Mouse (Mus musculus) retina, adult 2 months (tissue): ENCODE results near the gene Pxk.

Experiments used
- DNase-seq: peaks from one replicate; pipeline ENCODE4 v3.0.0-alpha.2; 2012; ENCODE audit warnings: low read depth, low spot score

Gene Pxk

DNA sequence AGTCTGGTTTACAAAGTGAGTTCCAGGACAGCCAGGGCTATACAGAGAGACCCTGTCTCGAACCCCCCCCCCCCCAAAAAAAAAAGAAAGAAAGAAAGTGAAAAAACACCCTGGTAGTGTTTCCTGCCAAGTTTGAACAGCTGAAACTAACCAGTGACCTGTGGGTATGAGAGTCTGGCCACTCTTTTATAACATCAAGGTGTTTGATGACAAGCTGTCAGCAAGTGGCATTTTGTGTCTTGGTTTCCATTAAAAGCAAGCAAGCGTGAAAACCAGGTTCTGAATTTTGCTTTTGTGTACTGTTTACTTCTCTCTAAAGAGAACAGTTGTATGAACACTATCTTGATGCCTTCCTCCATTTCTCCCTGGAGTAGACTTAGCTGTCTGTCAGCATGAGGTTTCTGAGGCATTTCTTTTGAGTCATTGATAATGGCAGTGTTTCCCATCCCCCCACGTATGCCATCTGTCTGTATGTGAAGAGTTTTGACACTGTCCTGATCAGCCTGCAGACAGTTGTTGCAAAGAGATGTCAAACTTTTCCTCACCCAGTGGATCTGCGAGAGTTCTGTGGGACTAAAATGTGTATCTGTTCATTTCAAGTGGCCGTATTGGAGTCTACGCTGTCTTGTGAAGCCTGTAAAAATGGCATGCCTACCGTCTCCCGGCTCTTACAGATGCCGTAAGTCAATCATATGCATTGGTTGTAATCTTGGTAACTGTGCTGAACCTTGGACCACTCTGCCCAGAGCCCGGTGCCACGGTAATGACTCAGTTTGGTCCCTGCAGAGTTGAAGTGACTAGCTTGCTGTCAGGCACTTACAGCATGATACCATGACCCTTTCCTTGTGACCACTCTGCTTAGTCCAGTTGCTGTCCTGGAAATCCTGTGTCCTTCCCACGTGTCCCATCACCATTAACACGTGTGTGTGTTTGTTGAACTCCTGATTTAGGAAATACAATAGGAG is 47.9 kb downstream of the Pxk start:
- no peak for DNase-seq

- DNase-seq: no peak
These were observed 48.7 kb downstream of the Pxk start for GRCm38 (mm10) chr14:8146611-8147223.

- no peak for DNase-seq
These were observed 50.8 kb downstream of the Pxk start for GRCm38 (mm10) chr14:8148842-8149241.

DNA sequence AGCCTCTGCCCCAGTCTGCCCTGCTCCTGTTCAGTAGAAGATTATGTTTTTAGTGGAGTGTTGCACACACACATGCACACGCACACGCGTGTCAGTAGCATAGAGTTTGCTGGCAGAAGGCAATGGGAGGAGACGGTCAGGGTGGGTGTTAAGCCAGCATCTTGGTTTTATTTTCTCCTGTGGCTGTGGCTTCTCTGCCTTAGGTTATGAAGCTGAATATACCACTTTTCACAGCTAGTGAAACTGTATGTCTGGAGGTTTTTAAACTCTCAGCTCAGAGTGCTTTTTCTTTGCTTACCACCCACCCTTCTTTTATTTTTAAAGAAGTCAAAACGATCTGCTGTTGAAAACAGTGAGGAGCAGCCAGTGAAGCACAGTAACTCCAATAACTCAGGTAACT is 53.7 kb downstream of the Pxk start:
- DNase-seq: no peak

DNA sequence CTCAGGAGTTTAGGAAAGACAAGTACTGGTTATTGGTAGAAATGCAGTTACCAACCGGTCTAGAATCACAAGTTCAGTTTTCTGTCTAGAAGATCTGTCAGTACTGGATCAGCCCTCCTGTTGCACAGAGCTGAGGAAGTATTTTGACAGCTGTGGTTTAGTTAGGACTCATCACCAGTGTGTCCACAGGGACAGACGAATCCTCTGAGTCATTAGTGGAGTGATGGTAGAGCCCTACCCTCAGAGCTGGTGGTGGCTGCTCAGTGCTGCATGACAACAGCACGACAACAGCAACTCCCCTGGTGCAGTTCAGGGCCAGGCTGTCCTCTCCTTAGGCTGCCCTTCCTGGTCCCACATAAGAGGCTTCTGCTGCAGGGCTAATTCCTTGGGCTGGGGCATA is 56.1 kb downstream of the Pxk start:
- no peak for DNase-seq

GRCm38 (mm10) chr14:8156947-8157346 is 58.9 kb downstream of the Pxk start:
- DNase-seq: no peak

- no peak for DNase-seq
These were observed 60.7 kb downstream of the Pxk start for GRCm38 (mm10) chr14:8158721-8159120.

DNA sequence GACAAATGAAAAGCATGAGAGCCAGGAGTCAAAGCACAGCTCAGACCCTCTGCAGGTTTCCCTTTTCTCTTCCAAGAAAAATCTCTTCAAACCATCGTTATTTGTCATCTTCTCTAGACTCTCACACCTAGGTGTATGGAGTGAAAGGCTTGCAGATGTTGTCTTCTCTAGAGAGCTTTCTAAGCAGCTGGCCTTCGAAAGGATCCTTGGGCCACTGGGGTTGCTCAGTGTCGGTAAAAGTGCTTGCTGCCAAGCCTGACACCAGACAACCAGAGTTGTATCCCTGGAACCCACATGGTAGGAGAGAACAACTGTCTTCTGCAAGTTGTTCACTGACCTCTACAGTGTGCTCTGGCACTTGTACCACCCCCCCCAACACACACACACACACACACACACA is 61.1 kb downstream of the Pxk start:
- DNase-seq: no peak

- DNase-seq: no peak
These were observed 63.8 kb downstream of the Pxk start for GRCm38 (mm10) chr14:8161777-8162176.

DNA sequence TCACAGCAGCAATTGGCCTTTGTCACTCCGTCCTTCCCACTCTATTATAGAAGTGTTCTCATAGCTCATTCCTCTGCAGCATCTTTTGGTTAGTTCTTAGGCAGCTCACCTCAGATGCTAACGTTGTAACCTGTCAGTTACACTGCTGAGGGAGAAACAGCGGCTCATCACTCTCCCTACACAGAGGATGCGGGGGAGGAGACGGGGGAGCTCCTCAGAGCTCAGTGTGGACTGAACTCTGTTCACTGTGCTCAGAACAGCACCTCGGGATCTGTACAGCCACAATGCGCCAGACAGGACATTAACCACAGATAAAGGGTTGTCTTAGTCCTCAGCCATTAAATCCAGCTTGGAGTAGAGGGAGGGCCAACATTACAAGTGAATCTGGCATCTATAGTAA is 66.5 kb downstream of the Pxk start:
- DNase-seq: no peak

- peak; percentile 94 for DNase-seq
These were observed 74.7 kb downstream of the Pxk start, which contains the start of gene Pdhb for GRCm38 (mm10) chr14:8172507-8173410. Gene Pdhb, minus strand, starts transcription at chr14:8173025.

- peak; percentile 16 for DNase-seq
These were observed 75.7 kb downstream of the Pxk start for GRCm38 (mm10) chr14:8173542-8174250.

GRCm38 (mm10) chr14:8174634-8175033 is 76.6 kb downstream of the Pxk start:
- DNase-seq: no peak

- no peak for DNase-seq
These were observed 78.2 kb downstream of the Pxk start for GRCm38 (mm10) chr14:8176251-8176650.

GRCm38 (mm10) chr14:8180371-8181035 is 82.5 kb downstream of the Pxk start:
- DNase-seq: no peak

DNA sequence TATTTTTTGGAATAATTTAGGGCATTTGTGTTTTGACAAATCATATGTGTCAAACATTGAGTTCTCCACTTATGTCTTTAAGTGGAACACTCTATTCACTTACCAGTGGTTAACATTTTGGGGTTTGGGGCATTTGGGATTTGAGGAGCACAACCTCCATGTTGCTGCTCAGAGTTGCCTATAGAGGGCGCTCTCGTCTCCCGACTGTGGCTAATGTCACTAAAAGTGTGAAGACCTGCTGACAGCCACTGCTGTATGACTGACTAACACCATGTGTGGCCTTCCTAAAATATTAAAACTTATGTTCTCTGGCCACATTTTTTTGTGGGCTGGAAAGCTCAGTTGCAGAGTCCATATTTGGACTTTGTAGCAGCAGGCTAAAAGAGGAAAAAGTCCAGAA is 85.3 kb downstream of the Pxk start:
- no peak for DNase-seq

- no peak for DNase-seq
These were observed 88.5 kb downstream of the Pxk start for GRCm38 (mm10) chr14:8186278-8187045.

GRCm38 (mm10) chr14:8190556-8190955 is 92.5 kb downstream of the Pxk start:
- no peak for DNase-seq

- DNase-seq: no peak
These were observed 93.4 kb downstream of the Pxk start for GRCm38 (mm10) chr14:8191331-8191965.
